Mouse (Mus musculus) heart, embryonic 12.5 days (tissue): ENCODE data around the gene Zpr1. TPM values are rescaled to one million over a fixed set of nuclear protein-coding genes. Genes with fewer than 3 reads are reported as not detected.

Source experiments
- ATAC-seq: fragments of 200-750 bp; cut with Nextera tagmentation; 2 replicates; pipeline ENCODE4 v1.8.0; 2017; ENCODE audit warnings: moderate TSS enrichment, moderate library complexity; ENCODE audit not compliant: insufficient number of reproducible peaks, low FRiP score
- H3K27ac ChIP-seq: fragments of 300-500 bp; sonication (generic); 2 replicates; pipeline ENCODE4 v1.5.1; 2016; ENCODE audit warnings: mild to moderate bottlenecking, moderate library complexity; ENCODE audit not compliant: poor library complexity, severe bottlenecking
- H3K27me3 ChIP-seq: fragments of 300-500 bp; sonication (generic); replicated peaks from 2 replicates; pipeline ENCODE4 v1.6.1; 2016; ENCODE audit warnings: mild to moderate bottlenecking, moderate library complexity
- H3K36me3 ChIP-seq: fragments of 300-500 bp; sonication (generic); 2 replicates; pipeline ENCODE4 v1.6.1; 2016; ENCODE audit warnings: mild to moderate bottlenecking, moderate library complexity
- H3K4me1 ChIP-seq: fragments of 300-500 bp; sonication (generic); replicated peaks from 2 replicates; pipeline ENCODE4 v1.6.1; 2016; ENCODE audit warnings: mild to moderate bottlenecking
- H3K4me2 ChIP-seq: fragments of 300-500 bp; sonication (generic); 2 replicates; pipeline ENCODE4 v1.6.1; 2016; ENCODE audit warnings: mild to moderate bottlenecking, moderate library complexity
- H3K4me3 ChIP-seq: fragments of 300-500 bp; sonication (generic); 2 replicates; pipeline ENCODE4 v1.5.1; 2016; ENCODE audit warnings: mild to moderate bottlenecking
- H3K9ac ChIP-seq: fragments of 300-500 bp; sonication (generic); 2 replicates; pipeline ENCODE4 v1.6.1; 2016; ENCODE audit warnings: mild to moderate bottlenecking, moderate library complexity
- H3K9me3 ChIP-seq: fragments of 300-500 bp; sonication (generic); replicated peaks from 2 replicates; pipeline ENCODE4 v1.6.1; 2016; ENCODE audit warnings: mild to moderate bottlenecking, moderate library complexity
- WGBS: fragments of 180-500 bp; shearing (Covaris S2); methylation state at CpG from one replicate; pipeline ENCODE4 v1.1.7; 2016; 5-methylcytosine and 5-hydroxymethylcytosine counted together
- polyA plus RNA-seq: library from polyadenylated mRNA; unstranded; fragments of >200 nt; fragmentation: Nextera tagmentation; extraction: Ambion mirVana; gene quantifications from 2 replicates; pipeline ENCODE4 v1.2.1, GENCODE M21; 2016

Zpr1 gene
- polyA plus RNA-seq, 1 experiment from 2014 or later, result 34.1 TPM

GRCm38 (mm10) chr9:46261131-46261530, 11.7 kb upstream of the Zpr1 start:
- H3K27me3 ChIP-seq, result no peaks in the 10 kb centered on the region
- H3K36me3 ChIP-seq, result no peaks in the 10 kb centered on the region
- H3K4me2 ChIP-seq, result no peak overlapping the region
- H3K9ac ChIP-seq, result no peak overlapping the region
- no peaks in the 10 kb centered on the region for H3K9me3 ChIP-seq
- H3K27ac ChIP-seq, result no peak overlapping the region
- no peak for ATAC-seq
- 85% methylated on average over 7 of the region's 7 CpGs for WGBS
- H3K4me1 ChIP-seq, result 0 out of 2 replicates have a peak, but pooled peaks cover 4% of the 10 kb centered on the region
- no peak overlapping the region for H3K4me3 ChIP-seq

GRCm38 (mm10) chr9:46268343-46268873, 4.5 kb upstream of the Zpr1 start, which contains the start of gene Apoa5:
Gene Apoa5, plus strand, starts transcription at chr9:46268633.
- H3K4me2 ChIP-seq, result no peak within 1 kb of the TSS
- no peaks in the 10 kb centered on the region for H3K9me3 ChIP-seq
- H3K27ac ChIP-seq, result no peak within 1 kb of the TSS
- H3K27me3 ChIP-seq, result peaks cover 34% of the 10 kb centered on the region
- peaks cover 3% of the 10 kb centered on the region; the same call in 1 of the 2 replicates for H3K4me1 ChIP-seq
- H3K36me3 ChIP-seq, result no peaks in the 10 kb centered on the region
- no peak within 1 kb of the TSS for H3K9ac ChIP-seq
- 45% methylated on average over 7 of the region's 7 CpGs for WGBS
- ATAC-seq, result no peak
- H3K4me3 ChIP-seq, result no peak within 1 kb of the TSS

GRCm38 (mm10) chr9:46269125-46269524, 3.7 kb upstream of the Zpr1 start:
- Histone ChIP-seq H3K36me3 (no peaks in the 10 kb centered on the region), H3K4me1 (peaks cover 10% of the 10 kb centered on the region), H3K27me3 (peaks cover 34% of the 10 kb centered on the region), H3K4me3 (no peak overlapping the region), H3K9ac (no peak overlapping the region), H3K27ac (no peak overlapping the region), H3K9me3 (no peaks in the 10 kb centered on the region), H3K4me2 (no peak overlapping the region)
- no peak for ATAC-seq
- 77% methylated on average over 5 of the region's 5 CpGs for WGBS

- H3K27ac ChIP-seq, result no peak overlapping the region
- H3K4me3 ChIP-seq, result no peak overlapping the region
- H3K36me3 ChIP-seq, result peaks cover 16% of the 10 kb centered on the region
- ATAC-seq, result no peak
- H3K4me2 ChIP-seq, result no peak overlapping the region
- WGBS, result 87% methylated on average over 4 of the region's 4 CpGs
- H3K4me1 ChIP-seq, result peaks cover 15% of the 10 kb centered on the region
- H3K9me3 ChIP-seq, result no peaks in the 10 kb centered on the region
- H3K27me3 ChIP-seq, result peaks cover 34% of the 10 kb centered on the region
- no peak overlapping the region for H3K9ac ChIP-seq
These were observed 2.1 kb upstream of the Zpr1 start for GRCm38 (mm10) chr9:46270782-46271181.

- Histone ChIP-seq H3K9ac (no peak overlapping the region), H3K9me3 (no peaks in the 10 kb centered on the region), H3K27me3 (peaks cover 34% of the 10 kb centered on the region), H3K4me3 (no peak overlapping the region), H3K4me2 (peak overlapping the region; percentile 94), H3K4me1 (peaks cover 15% of the 10 kb centered on the region), H3K36me3 (peaks cover 29% of the 10 kb centered on the region), H3K27ac (peak overlapping the region; percentile 62; the same call in 1 of the 2 replicates)
- peak; percentile 58 for ATAC-seq
- 63% methylated on average over 9 of the region's 9 CpGs for WGBS
These were observed 794 bp upstream of the Zpr1 start for GRCm38 (mm10) chr9:46272070-46272469.

- WGBS, result 67% methylated on average over 9 of the region's 9 CpGs
- Histone ChIP-seq H3K4me3 (no peak overlapping the region), H3K36me3 (peaks cover 48% of the 10 kb centered on the region), H3K4me1 (peaks cover 15% of the 10 kb centered on the region), H3K27ac (no peak overlapping the region), H3K9me3 (no peaks in the 10 kb centered on the region), H3K4me2 (peak overlapping the region; percentile 94), H3K27me3 (peaks cover 20% of the 10 kb centered on the region), H3K9ac (no peak overlapping the region)
- ATAC-seq, result no peak
These were observed 1.6 kb downstream of the Zpr1 start for GRCm38 (mm10) chr9:46274494-46274893.

- H3K27ac ChIP-seq, result peak within 1 kb of the TSS; percentile 86
- peak within 1 kb of the TSS; percentile 74 for H3K4me2 ChIP-seq
- no peaks in the 10 kb centered on the region for H3K9me3 ChIP-seq
- H3K36me3 ChIP-seq, result peaks cover 57% of the 10 kb centered on the region
- H3K27me3 ChIP-seq, result no peaks in the 10 kb centered on the region
- peak; percentile 90 for ATAC-seq
- peak within 1 kb of the TSS; percentile 92 for H3K9ac ChIP-seq
- H3K4me3 ChIP-seq, result peak within 1 kb of the TSS; percentile 85
- under 1% methylated on average over 54 of the region's 55 CpGs for WGBS
- peaks cover 8% of the 10 kb centered on the region for H3K4me1 ChIP-seq
These were observed 10.0 kb downstream of the Zpr1 start, which contains the start of gene Bud13 for GRCm38 (mm10) chr9:46282631-46283436. Gene Bud13, plus strand, starts transcription at chr9:46283008.

- H3K27me3 ChIP-seq, result no peaks in the 10 kb centered on the region
- no peaks in the 10 kb centered on the region for H3K4me1 ChIP-seq
- 75% methylated on average over 4 of the region's 4 CpGs for WGBS
- no peak overlapping the region for H3K4me3 ChIP-seq
- no peak overlapping the region for H3K9ac ChIP-seq
- H3K9me3 ChIP-seq, result no peaks in the 10 kb centered on the region
- no peak overlapping the region for H3K4me2 ChIP-seq
- H3K36me3 ChIP-seq, result peaks cover 54% of the 10 kb centered on the region
- no peak overlapping the region for H3K27ac ChIP-seq
- no peak for ATAC-seq
These were observed 25.5 kb downstream of the Zpr1 start for GRCm38 (mm10) chr9:46298381-46298780.

- Histone ChIP-seq H3K36me3 (peaks cover 24% of the 10 kb centered on the region), H3K4me2 (no peak overlapping the region), H3K4me3 (no peak overlapping the region), H3K27me3 (peaks cover 7% of the 10 kb centered on the region; the same call in 1 of the 2 replicates), H3K4me1 (no peaks in the 10 kb centered on the region), H3K27ac (no peak overlapping the region), H3K9me3 (no peaks in the 10 kb centered on the region), H3K9ac (no peak overlapping the region)
- no peak for ATAC-seq
- 2% methylated on average over 2 of the region's 2 CpGs for WGBS
These were observed 29.3 kb downstream of the Zpr1 start for GRCm38 (mm10) chr9:46302142-46302541.

- WGBS, result 13% methylated on average over 7 of the region's 7 CpGs
- H3K27me3 ChIP-seq, result peaks cover 25% of the 10 kb centered on the region
- no peaks in the 10 kb centered on the region for H3K4me1 ChIP-seq
- H3K4me2 ChIP-seq, result no peak overlapping the region
- ATAC-seq, result no peak
- H3K36me3 ChIP-seq, result no peaks in the 10 kb centered on the region
- no peak overlapping the region for H3K4me3 ChIP-seq
- H3K27ac ChIP-seq, result no peak overlapping the region
- H3K9ac ChIP-seq, result no peak overlapping the region
- no peaks in the 10 kb centered on the region for H3K9me3 ChIP-seq
These were observed 36.3 kb downstream of the Zpr1 start for GRCm38 (mm10) chr9:46309121-46309520.

- H3K4me2 ChIP-seq, result no peak overlapping the region
- H3K36me3 ChIP-seq, result no peaks in the 10 kb centered on the region
- H3K9ac ChIP-seq, result no peak overlapping the region
- no peak overlapping the region for H3K4me3 ChIP-seq
- peaks cover 7% of the 10 kb centered on the region for H3K9me3 ChIP-seq
- H3K27ac ChIP-seq, result no peak overlapping the region
- WGBS, result 4% methylated on average over 4 of the region's 4 CpGs
- ATAC-seq, result 0 out of 2 replicates have a peak, but pooled peaks have one; percentile 5
- H3K4me1 ChIP-seq, result no peaks in the 10 kb centered on the region
- H3K27me3 ChIP-seq, result peaks cover 26% of the 10 kb centered on the region
These were observed 41.6 kb downstream of the Zpr1 start for GRCm38 (mm10) chr9:46314507-46314906.
